Mouse (Mus musculus) liver, postnatal 0 days (tissue): ENCODE measurements around the gene Cubn. TPM values are rescaled to one million over a fixed set of nuclear protein-coding genes. Genes with fewer than 3 reads are reported as not detected.
A peak's percentile ranks its signal among the peaks of the same experiment; 100 is the strongest.

Source experiments
- ATAC-seq: fragments of 200-750 bp; cut with Nextera tagmentation; 2 replicates; pipeline ENCODE4 v1.8.0; 2017; ENCODE audit warnings: mild to moderate bottlenecking, moderate library complexity
- DNase-seq: peaks from one replicate; pipeline ENCODE4 v3.0.0-alpha.2; 2016
- H3K27ac ChIP-seq: fragments of 300-500 bp; sonication (generic); 2 replicates; pipeline ENCODE4 v1.5.1; 2014; ENCODE audit warnings: antibody characterized with exemption, moderate library complexity, mild to moderate bottlenecking, low read depth
- H3K27me3 ChIP-seq: fragments of 300-500 bp; sonication (generic); 2 replicates; pipeline ENCODE4 v1.6.1; 2014; ENCODE audit warnings: low read length, control low read depth, mixed read lengths; ENCODE audit not compliant: insufficient read depth
- H3K36me3 ChIP-seq: fragments of 300-500 bp; sonication (generic); replicated peaks from 2 replicates; pipeline ENCODE4 v1.6.1; 2014; ENCODE audit warnings: mild to moderate bottlenecking, control low read depth, low read length, moderate library complexity, mixed read lengths; ENCODE audit not compliant: insufficient read depth
- H3K4me1 ChIP-seq: fragments of 300-500 bp; sonication (generic); 2 replicates; pipeline ENCODE4 v1.6.1; 2014; ENCODE audit warnings: antibody characterized with exemption, mild to moderate bottlenecking, control low read depth; ENCODE audit not compliant: insufficient read depth
- H3K4me2 ChIP-seq: fragments of 300-500 bp; sonication (generic); 2 replicates; pipeline ENCODE4 v1.6.1; 2014; ENCODE audit warnings: low read depth, mild to moderate bottlenecking, low read length, moderate library complexity, mixed read lengths
- H3K4me3 ChIP-seq: fragments of 300-500 bp; sonication (generic); 2 replicates; pipeline ENCODE4 v1.5.1; 2014; ENCODE audit warnings: low read depth, low read length
- H3K9ac ChIP-seq: fragments of 300-500 bp; sonication (generic); replicated peaks from 2 replicates; pipeline ENCODE4 v1.6.1; 2014; ENCODE audit warnings: mild to moderate bottlenecking, moderate library complexity
- H3K9me3 ChIP-seq: fragments of 300-500 bp; sonication (generic); 2 replicates; pipeline ENCODE4 v1.6.1; 2016; ENCODE audit warnings: mild to moderate bottlenecking, control low read depth, low read length, mixed read lengths
- CTCF ChIP-seq: sonication (generic); IDR thresholded peaks from 2 replicates; pipeline ENCODE4 v1.5.1; 2016; ENCODE audit warnings: antibody characterized with exemption, low read depth
- EP300 ChIP-seq: IDR thresholded peaks from 2 replicates; pipeline ENCODE4 v1.6.1; 2016; ENCODE audit warnings: antibody characterized with exemption, low read depth, mild to moderate bottlenecking
- WGBS: fragments of 180-500 bp; shearing (Covaris S2); extraction: QIAGEN DNeasy Blood & Tissue Kit; methylation state at CpG from one replicate; pipeline ENCODE4 v1.1.7; 2014; ENCODE audit not compliant: insufficient replicate concordance; 5-methylcytosine and 5-hydroxymethylcytosine counted together
- polyA plus RNA-seq: library from polyadenylated mRNA; unstranded; fragments of >200 nt; fragmentation: Nextera tagmentation; extraction: Ambion mirVana; gene quantifications from 2 replicates; pipeline ENCODE4 v1.2.1, GENCODE M21; 2015

Gene Cubn
- polyA plus RNA-seq, 1 experiment from 2014 or later = not detected

DNA sequence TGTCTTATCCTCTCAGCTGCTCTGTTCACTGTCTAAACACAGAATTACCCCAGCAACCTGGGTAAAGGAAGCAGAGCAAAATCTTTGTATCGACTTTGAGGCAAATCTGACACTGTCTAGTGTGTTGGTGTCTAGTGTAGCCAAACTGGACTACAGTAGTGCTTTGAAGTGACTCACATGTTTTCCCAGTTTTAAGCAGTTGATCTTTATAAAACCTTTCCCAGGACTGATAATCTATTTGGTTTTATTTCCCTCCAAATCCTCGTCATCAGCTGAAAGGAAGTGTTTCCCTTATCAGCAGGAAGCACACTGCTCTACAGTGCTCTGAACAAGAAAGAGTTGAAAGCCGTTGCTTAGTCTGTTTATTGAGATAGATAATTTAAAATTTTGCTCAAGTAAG lies 100.6 kb downstream of the Cubn start:
- Histone ChIP-seq H3K27me3 (no peaks in the 10 kb centered on the region), H3K4me1 (0 out of 2 replicates have a peak, but pooled peaks cover 2% of the 10 kb centered on the region), H3K9me3 (no peaks in the 10 kb centered on the region), H3K27ac (peak overlapping the region; percentile 45; the same call in 1 of the 2 replicates), H3K36me3 (no peaks in the 10 kb centered on the region), H3K4me2 (no peak overlapping the region), H3K9ac (no peak overlapping the region), H3K4me3 (no peak overlapping the region)
- peak; percentile 66 for ATAC-seq
- no peak for DNase-seq
- WGBS = 13% methylated on average over 3 of the region's 3 CpGs
- TF ChIP-seq EP300 (peak; percentile 91), CTCF (no peak)

DNA sequence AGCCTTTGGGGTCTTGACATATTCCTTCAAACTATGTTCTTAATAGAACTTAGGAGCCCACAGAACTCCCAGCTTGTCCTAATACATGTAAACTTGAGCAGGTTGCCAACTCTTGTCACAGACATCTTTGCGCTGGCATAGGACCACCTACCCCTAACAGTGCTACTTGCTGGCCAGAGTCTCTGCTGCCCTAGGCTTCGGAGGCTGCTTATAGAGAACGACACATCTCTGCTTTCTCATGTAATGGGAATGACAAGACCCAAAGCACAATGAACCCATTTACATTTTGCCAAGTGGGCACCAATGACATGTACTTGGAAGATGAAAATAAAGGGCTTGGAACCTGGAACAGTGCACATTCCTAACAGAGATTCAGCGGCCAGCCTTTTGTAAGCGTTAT lies 105.0 kb downstream of the Cubn start:
- no peak overlapping the region for H3K27ac ChIP-seq
- H3K27me3 ChIP-seq = no peaks in the 10 kb centered on the region
- DNase-seq (no peak), ATAC-seq (no peak)
- H3K4me1 ChIP-seq = peaks cover 8% of the 10 kb centered on the region
- H3K4me2 ChIP-seq = no peak overlapping the region
- H3K9ac ChIP-seq = no peak overlapping the region
- H3K9me3 ChIP-seq = no peaks in the 10 kb centered on the region
- TF ChIP-seq CTCF (no peak), EP300 (no peak)
- no peak overlapping the region for H3K4me3 ChIP-seq
- H3K36me3 ChIP-seq = no peaks in the 10 kb centered on the region
- WGBS = 87% methylated on average over 5 of the region's 5 CpGs

DNA sequence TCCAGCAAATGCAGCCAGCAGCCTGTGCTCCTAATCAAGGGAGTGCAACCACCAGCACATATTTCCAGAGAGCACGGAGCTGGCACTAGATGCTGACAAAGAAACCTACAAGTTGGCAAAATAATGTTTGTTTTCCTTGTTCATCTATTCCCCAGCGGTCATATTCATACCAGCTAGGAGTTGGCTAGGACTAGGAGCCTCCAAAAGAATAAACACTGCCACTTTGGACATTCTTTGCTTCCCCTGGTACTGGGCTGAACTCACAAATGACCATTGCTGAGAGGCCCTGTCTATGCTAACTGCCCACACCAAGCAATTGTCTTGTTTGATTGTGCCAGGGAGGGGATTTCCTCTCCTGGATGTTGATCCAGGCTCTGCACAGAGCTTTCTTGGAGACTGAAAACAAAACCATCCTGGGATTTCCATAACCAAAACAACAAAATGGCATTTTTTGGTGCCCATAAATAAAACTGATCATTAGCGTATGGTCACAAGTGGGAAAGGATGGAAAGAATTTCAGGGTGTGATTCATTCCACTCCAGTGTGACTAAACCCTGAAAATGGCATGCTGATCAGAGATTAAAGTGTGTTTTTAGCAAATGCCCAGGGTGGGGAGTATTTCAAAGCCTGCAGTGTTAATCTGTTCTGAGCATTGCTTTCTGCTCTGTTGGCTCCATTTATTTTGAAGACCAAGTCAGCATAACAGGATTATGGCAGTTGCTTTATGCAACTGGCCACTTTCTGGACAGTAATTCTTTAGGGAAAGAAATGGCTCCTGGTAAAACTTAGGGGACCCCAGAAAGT lies 105.9 kb downstream of the Cubn start:
- Histone ChIP-seq H3K27me3 (no peaks in the 10 kb centered on the region), H3K9me3 (no peaks in the 10 kb centered on the region), H3K36me3 (no peaks in the 10 kb centered on the region), H3K4me1 (peaks cover 5% of the 10 kb centered on the region), H3K4me3 (no peak overlapping the region), H3K27ac (peak overlapping the region; percentile 29), H3K4me2 (no peak overlapping the region), H3K9ac (no peak overlapping the region)
- TF ChIP-seq EP300 (no peak), CTCF (no peak)
- DNase-seq (no peak), ATAC-seq (no peak; the same call in 1 of the 2 replicates)
- 64% methylated on average over 3 of the region's 3 CpGs for WGBS

DNA sequence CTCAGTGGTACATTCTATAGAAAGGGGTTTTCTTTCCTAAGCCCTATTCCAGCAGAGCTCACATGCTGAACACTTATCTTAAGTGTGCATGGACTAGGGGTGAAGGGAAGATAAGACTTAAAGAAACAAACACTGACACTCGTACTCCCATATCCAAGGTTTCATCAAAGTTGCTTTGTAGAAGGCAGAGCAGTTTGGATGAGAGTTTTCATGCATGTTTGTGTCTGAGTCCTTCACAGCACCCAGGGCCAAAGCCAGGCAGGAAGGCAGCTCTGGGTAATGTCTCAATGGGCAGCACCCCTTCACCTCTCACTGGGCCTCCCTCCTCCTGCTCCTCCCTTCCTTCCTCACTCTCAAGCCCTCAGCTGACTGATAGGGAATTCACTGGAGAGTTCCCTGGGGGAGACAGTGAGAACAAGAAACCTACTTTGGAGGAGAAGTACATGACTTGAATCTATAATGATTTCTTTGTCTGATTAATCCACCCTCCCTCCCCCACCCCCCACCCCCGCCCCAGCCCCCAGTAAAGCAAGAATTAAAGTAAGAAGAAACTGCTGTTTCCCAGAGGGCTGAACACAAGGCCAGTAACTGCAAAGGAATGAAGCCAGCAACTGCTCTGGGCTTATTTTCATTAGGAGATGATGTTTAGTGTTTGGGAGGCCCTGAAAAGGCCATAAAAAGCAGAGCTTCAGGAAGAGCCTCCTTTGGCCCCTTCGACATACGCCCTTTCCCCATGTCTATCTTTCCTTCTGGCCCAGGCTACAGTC lies 106.7 kb downstream of the Cubn start:
- peaks cover 5% of the 10 kb centered on the region for H3K4me1 ChIP-seq
- ATAC-seq (peak; percentile 74), DNase-seq (no peak)
- no peaks in the 10 kb centered on the region for H3K9me3 ChIP-seq
- H3K4me3 ChIP-seq = no peak overlapping the region
- H3K27me3 ChIP-seq = no peaks in the 10 kb centered on the region
- H3K4me2 ChIP-seq = no peak overlapping the region
- WGBS = 36% methylated on average over 4 of the region's 4 CpGs
- peak overlapping the region; percentile 29 for H3K27ac ChIP-seq
- no peak for TF ChIP-seq CTCF
- TF ChIP-seq EP300 = peak; percentile 58
- no peak overlapping the region for H3K9ac ChIP-seq
- no peaks in the 10 kb centered on the region for H3K36me3 ChIP-seq

DNA sequence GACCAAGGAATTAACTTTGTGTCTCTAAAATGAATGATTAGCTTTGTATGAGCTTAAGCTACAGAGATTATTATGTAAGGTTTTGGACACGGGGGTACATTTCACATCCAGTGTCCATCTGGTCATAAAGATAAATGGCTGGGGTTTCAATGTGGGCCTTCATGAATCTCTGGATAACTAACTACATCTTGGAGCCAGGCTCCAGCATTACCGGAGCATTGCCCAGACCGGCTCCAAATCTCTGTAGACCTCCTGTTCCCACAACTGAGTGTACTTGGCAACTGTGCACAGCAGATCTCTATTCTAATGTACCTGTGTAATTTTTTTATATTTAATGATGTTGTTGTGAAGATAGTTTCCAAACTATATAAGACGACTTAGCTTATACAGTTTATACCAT lies 115.4 kb downstream of the Cubn start:
- no peak overlapping the region for H3K27ac ChIP-seq
- WGBS = 75% methylated on average over 4 of the region's 4 CpGs
- no peaks in the 10 kb centered on the region for H3K27me3 ChIP-seq
- TF ChIP-seq EP300 = no peak
- no peak for TF ChIP-seq CTCF
- H3K4me2 ChIP-seq = no peak overlapping the region
- H3K36me3 ChIP-seq = no peaks in the 10 kb centered on the region
- no peak overlapping the region for H3K4me3 ChIP-seq
- no peaks in the 10 kb centered on the region for H3K9me3 ChIP-seq
- DNase-seq (no peak), ATAC-seq (no peak)
- peaks cover 6% of the 10 kb centered on the region for H3K4me1 ChIP-seq
- no peak overlapping the region for H3K9ac ChIP-seq

DNA sequence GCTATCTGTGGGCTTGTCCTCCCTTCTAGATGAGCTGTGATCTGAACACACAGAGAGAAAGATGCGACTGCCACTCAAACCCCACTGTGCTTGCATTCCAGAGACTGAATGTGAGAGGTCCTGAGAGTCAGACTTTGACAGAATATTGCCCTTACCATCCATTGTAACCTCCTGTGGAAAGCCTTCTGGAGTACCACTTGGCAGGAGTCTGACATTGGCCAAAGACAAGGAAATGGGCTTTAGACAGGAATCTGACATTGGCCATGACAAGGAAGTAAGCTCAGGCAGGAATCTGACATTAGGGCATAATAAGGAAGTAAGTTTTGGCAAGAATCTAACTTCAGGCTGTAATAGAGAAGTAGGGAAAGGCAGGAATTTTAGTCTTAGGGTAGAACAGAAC lies 118.3 kb downstream of the Cubn start:
- peaks cover 6% of the 10 kb centered on the region for H3K4me1 ChIP-seq

More for the DNA sequence above, 118.3 kb downstream of the Cubn start:
- ATAC-seq = no peak
- Histone ChIP-seq H3K36me3 (no peaks in the 10 kb centered on the region), H3K27me3 (no peaks in the 10 kb centered on the region), H3K4me2 (no peak overlapping the region), H3K9me3 (no peaks in the 10 kb centered on the region), H3K4me3 (no peak overlapping the region), H3K9ac (no peak overlapping the region), H3K27ac (no peak overlapping the region)
- DNase-seq = no peak
- 69% methylated on average over 1 of the region's 1 CpGs for WGBS
- TF ChIP-seq CTCF (no peak), EP300 (no peak)
